Mouse (Mus musculus): ENCODE data around the gene Wdr20. TPM values are rescaled to one million over a fixed set of nuclear protein-coding genes. Genes with fewer than 3 reads are reported as not detected.
"Not testable (repeated sequence)": the region's sequence is repeated elsewhere in the genome, so short reads cannot be mapped to it uniquely, and the experiment has no call there.

The Wdr20 gene
- 29.9 and 31.7 TPM in 2 replicates for polyA plus RNA-seq (2012; rRNA removed)

- TF ChIP-seq CTCF (IDR thresholded peaks at IDR 0.05; ENCODE audit: borderline replicate concordance, control insufficient read depth, extremely low read depth, insufficient read depth, low read length, poor library complexity) (peak; percentile 37; the same call in 1 of the 2 replicates), POLR2A (IDR thresholded peaks at IDR 0.05; ENCODE audit: control insufficient read depth, extremely low read depth, insufficient read depth, low read length, poor library complexity) (peak; percentile 75)
- H3K4me1 ChIP-seq (replicated peaks; ENCODE audit: control insufficient read depth, insufficient read depth, low read length), result peaks cover 9% of the 10 kb centered on the region
- no peaks in the 10 kb centered on the region for H3K36me3 ChIP-seq (ENCODE audit: control insufficient read depth, insufficient read depth, low read length)
- 0 out of 2 replicates have a peak within 1 kb of the TSS, but pooled peaks have one; percentile 3 for H3K27ac ChIP-seq (ENCODE audit: control insufficient read depth, insufficient read depth, low read length)
- peak; percentile 99 for DNase-seq
- peak within 1 kb of the TSS; percentile 84 for H3K4me3 ChIP-seq (ENCODE audit: control insufficient read depth, insufficient read depth, low read length)
- under 1% methylated on average over 68 of the region's 69 CpGs for WGBS
- H3K27me3 ChIP-seq (ENCODE audit: control insufficient read depth, insufficient read depth, low read length), result no peaks in the 10 kb centered on the region
Observed at GRCm38 (mm10) chr12:110737170-110738157, at the start of gene Wdr20. Gene Wdr20, plus strand, starts transcription at chr12:110737944.

GRCm38 (mm10) chr12:110688921-110689320 lies 48.8 kb upstream of the Wdr20 start:
- peaks cover 36% of the 10 kb centered on the region for H3K36me3 ChIP-seq (ENCODE audit: control insufficient read depth, insufficient read depth, low read length)
- 96% methylated on average over 3 of the region's 3 CpGs for WGBS

GRCm38 (mm10) chr12:110689919-110690643 lies 47.7 kb upstream of the Wdr20 start:
- no peak for DNase-seq
- no peaks in the 10 kb centered on the region for H3K27me3 ChIP-seq (ENCODE audit: control insufficient read depth, insufficient read depth, low read length)
- WGBS, result 95% methylated on average over 6 of the region's 6 CpGs
- peaks cover 43% of the 10 kb centered on the region for H3K36me3 ChIP-seq (ENCODE audit: control insufficient read depth, insufficient read depth, low read length)
- H3K4me1 ChIP-seq (replicated peaks; ENCODE audit: control insufficient read depth, insufficient read depth, low read length), result peaks cover 3% of the 10 kb centered on the region; the same call in 1 of the 2 replicates
- H3K4me3 ChIP-seq (ENCODE audit: control insufficient read depth, insufficient read depth, low read length), result no peak overlapping the region
- no peak overlapping the region for H3K27ac ChIP-seq (ENCODE audit: control insufficient read depth, insufficient read depth, low read length)
- TF ChIP-seq POLR2A (IDR thresholded peaks at IDR 0.05; ENCODE audit: control insufficient read depth, extremely low read depth, insufficient read depth, low read length, poor library complexity) (no peak), CTCF (IDR thresholded peaks at IDR 0.05; ENCODE audit: borderline replicate concordance, control insufficient read depth, extremely low read depth, insufficient read depth, low read length, poor library complexity) (no peak)

More at GRCm38 (mm10) chr12:110688921-110689320, 48.8 kb upstream of the Wdr20 start:
- not testable (repeated sequence) for H3K4me1 ChIP-seq (replicated peaks; ENCODE audit: control insufficient read depth, insufficient read depth, low read length); H3K27ac ChIP-seq (ENCODE audit: control insufficient read depth, insufficient read depth, low read length); H3K27me3 ChIP-seq (ENCODE audit: control insufficient read depth, insufficient read depth, low read length); DNase-seq; H3K4me3 ChIP-seq (ENCODE audit: control insufficient read depth, insufficient read depth, low read length)

GRCm38 (mm10) chr12:110693378-110693777 lies 44.4 kb upstream of the Wdr20 start:
- H3K4me3 ChIP-seq (ENCODE audit: control insufficient read depth, insufficient read depth, low read length); DNase-seq; H3K27me3 ChIP-seq (ENCODE audit: control insufficient read depth, insufficient read depth, low read length); H3K27ac ChIP-seq (ENCODE audit: control insufficient read depth, insufficient read depth, low read length): not testable (repeated sequence)
- H3K4me1 ChIP-seq (replicated peaks; ENCODE audit: control insufficient read depth, insufficient read depth, low read length), result peaks cover 11% of the 10 kb centered on the region
- peaks cover 39% of the 10 kb centered on the region for H3K36me3 ChIP-seq (ENCODE audit: control insufficient read depth, insufficient read depth, low read length)
- WGBS, result 90% methylated on average over 5 of the region's 5 CpGs

GRCm38 (mm10) chr12:110695676-110696171 lies 42.0 kb upstream of the Wdr20 start:
- WGBS, result under 1% methylated on average over 55 of the region's 55 CpGs

GRCm38 (mm10) chr12:110696173-110696974 lies 41.4 kb upstream of the Wdr20 start:
- Histone ChIP-seq H3K4me1 (replicated peaks; ENCODE audit: control insufficient read depth, insufficient read depth, low read length) (peaks cover 26% of the 10 kb centered on the region), H3K4me3 (ENCODE audit: control insufficient read depth, insufficient read depth, low read length) (peak overlapping the region; percentile 84), H3K27ac (ENCODE audit: control insufficient read depth, insufficient read depth, low read length) (peak overlapping the region; percentile 20), H3K36me3 (ENCODE audit: control insufficient read depth, insufficient read depth, low read length) (peaks cover 21% of the 10 kb centered on the region), H3K27me3 (ENCODE audit: control insufficient read depth, insufficient read depth, low read length) (no peaks in the 10 kb centered on the region)
- under 1% methylated on average over 89 of the region's 89 CpGs for WGBS
- TF ChIP-seq POLR2A (IDR thresholded peaks at IDR 0.05; ENCODE audit: control insufficient read depth, extremely low read depth, insufficient read depth, low read length, poor library complexity) (peak; percentile 99), CTCF (IDR thresholded peaks at IDR 0.05; ENCODE audit: borderline replicate concordance, control insufficient read depth, extremely low read depth, insufficient read depth, low read length, poor library complexity) (peak; percentile 71)
- DNase-seq, result peak; percentile 98

More at GRCm38 (mm10) chr12:110695676-110696171, 42.0 kb upstream of the Wdr20 start:
- peak overlapping the region; percentile 84 for H3K4me3 ChIP-seq (ENCODE audit: control insufficient read depth, insufficient read depth, low read length)
- peak; percentile 48 for DNase-seq
- H3K36me3 ChIP-seq (ENCODE audit: control insufficient read depth, insufficient read depth, low read length), result peaks cover 23% of the 10 kb centered on the region
- H3K27ac ChIP-seq (ENCODE audit: control insufficient read depth, insufficient read depth, low read length), result peak overlapping the region; percentile 20
- peaks cover 20% of the 10 kb centered on the region for H3K4me1 ChIP-seq (replicated peaks; ENCODE audit: control insufficient read depth, insufficient read depth, low read length)
- no peaks in the 10 kb centered on the region for H3K27me3 ChIP-seq (ENCODE audit: control insufficient read depth, insufficient read depth, low read length)
- TF ChIP-seq CTCF (IDR thresholded peaks at IDR 0.05; ENCODE audit: borderline replicate concordance, control insufficient read depth, extremely low read depth, insufficient read depth, low read length, poor library complexity), result no peak
- no peak for TF ChIP-seq POLR2A (IDR thresholded peaks at IDR 0.05; ENCODE audit: control insufficient read depth, extremely low read depth, insufficient read depth, low read length, poor library complexity)

Data from thymus, adult 2 months (tissue).